Mouse (Mus musculus): ENCODE results near the gene Mrpl9. TPM values are rescaled to one million over a fixed set of nuclear protein-coding genes. Genes with fewer than 3 reads are reported as not detected.

The Mrpl9 gene
- polyA plus RNA-seq, 2 experiments = 33.3 to 35.1 TPM

GRCm38 (mm10) chr3:94473567-94474232 lies 30.6 kb downstream of the Mrpl9 start:
- TF ChIP-seq CTCF (IDR thresholded peaks at IDR 0.05; ENCODE audit: low read depth) (no peak), EP300 (IDR thresholded peaks at IDR 0.05; ENCODE audit: low read depth) (no peak)
- H3K4me3 ChIP-seq (ENCODE audit: insufficient read depth in 1 of 2, low read depth in 2 of 2, low read length in 2 of 2) = no peak overlapping the region
- H3K36me3 ChIP-seq (replicated peaks; ENCODE audit: control insufficient read depth, insufficient read depth, low read depth) = no peaks in the 10 kb centered on the region
- WGBS (ENCODE audit: insufficient replicate concordance) = 43% methylated on average over 5 of the region's 5 CpGs
- H3K27me3 ChIP-seq (ENCODE audit: control insufficient read depth, insufficient read depth, low read length) = peaks cover 2% of the 10 kb centered on the region; the same call in 1 of the 2 replicates
- H3K9ac ChIP-seq (replicated peaks) = no peak overlapping the region
- H3K9me3 ChIP-seq (ENCODE audit: control insufficient read depth, low read length) = no peaks in the 10 kb centered on the region
- no peak overlapping the region for H3K4me2 ChIP-seq (ENCODE audit: low read depth)
- ATAC-seq (ENCODE audit: insufficient read depth) = no peak
- no peak for DNase-seq (ENCODE audit: low read depth in 3 of 3, low spot score in 3 of 3)
- H3K4me1 ChIP-seq (replicated peaks; ENCODE audit: control insufficient read depth in 2 of 2, insufficient read depth in 2 of 2, low read length in 1 of 2) = peaks cover 0 to 4% of the 10 kb centered on the region in 2 experiments; a peak in 2 of 4 replicates
- H3K27ac ChIP-seq = no peak overlapping the region

GRCm38 (mm10) chr3:94476301-94477035 lies 33.4 kb downstream of the Mrpl9 start:
- 45% methylated on average over 8 of the region's 8 CpGs for whole genome bisulfite sequencing (ENCODE audit: insufficient replicate concordance)
- DNase-seq (ENCODE audit: low read depth in 3 of 3, low spot score in 3 of 3) (no peak), ATAC-seq (ENCODE audit: insufficient read depth) (no peak)
- H3K4me1 ChIP-seq (replicated peaks; ENCODE audit: control insufficient read depth in 2 of 2, insufficient read depth in 2 of 2, low read length in 1 of 2) = peaks cover 0 to 4% of the 10 kb centered on the region in 2 experiments; a peak in 2 of 4 replicates
- no peak overlapping the region for H3K27ac ChIP-seq
- no peak overlapping the region for H3K4me2 ChIP-seq (ENCODE audit: low read depth)
- H3K4me3 ChIP-seq (ENCODE audit: insufficient read depth in 1 of 2, low read depth in 2 of 2, low read length in 2 of 2) = no peak overlapping the region
- no peaks in the 10 kb centered on the region for H3K9me3 ChIP-seq (ENCODE audit: control insufficient read depth, low read length)
- no peak for TF ChIP-seq CTCF (IDR thresholded peaks at IDR 0.05; ENCODE audit: low read depth)
- TF ChIP-seq EP300 (IDR thresholded peaks at IDR 0.05; ENCODE audit: low read depth) = no peak
- H3K9ac ChIP-seq (replicated peaks) = no peak overlapping the region
- no peaks in the 10 kb centered on the region for H3K36me3 ChIP-seq (replicated peaks; ENCODE audit: control insufficient read depth, insufficient read depth, low read depth)
- H3K27me3 ChIP-seq (ENCODE audit: control insufficient read depth, insufficient read depth, low read length) = peaks cover 24% of the 10 kb centered on the region

GRCm38 (mm10) chr3:94477444-94477843 lies 34.3 kb downstream of the Mrpl9 start:
- Histone ChIP-seq H3K4me2 (ENCODE audit: low read depth) (no peak overlapping the region), H3K9me3 (ENCODE audit: control insufficient read depth, low read length) (no peaks in the 10 kb centered on the region), H3K4me3 (ENCODE audit: insufficient read depth in 1 of 2, low read depth in 2 of 2, low read length in 2 of 2) (no peak overlapping the region), H3K27me3 (ENCODE audit: control insufficient read depth, insufficient read depth, low read length) (peaks cover 24% of the 10 kb centered on the region), H3K9ac (replicated peaks) (no peak overlapping the region), H3K36me3 (replicated peaks; ENCODE audit: control insufficient read depth, insufficient read depth, low read depth) (no peaks in the 10 kb centered on the region), H3K27ac (no peak overlapping the region), H3K4me1 (replicated peaks; ENCODE audit: control insufficient read depth in 2 of 2, insufficient read depth in 2 of 2, low read length in 1 of 2) (peaks cover 0 to 4% of the 10 kb centered on the region in 2 experiments; a peak in 2 of 4 replicates)
- ATAC-seq (ENCODE audit: insufficient read depth) = no peak
- WGBS (ENCODE audit: insufficient replicate concordance) = 65% methylated on average over 4 of the region's 4 CpGs
- DNase-seq (ENCODE audit: low read depth in 3 of 3, low spot score in 3 of 3) = no peak
- no peak for TF ChIP-seq EP300 (IDR thresholded peaks at IDR 0.05; ENCODE audit: low read depth)
- no peak for TF ChIP-seq CTCF (IDR thresholded peaks at IDR 0.05; ENCODE audit: low read depth)

- Histone ChIP-seq H3K4me1 (replicated peaks; ENCODE audit: control insufficient read depth in 2 of 2, insufficient read depth in 2 of 2, low read length in 1 of 2) (peaks cover 0 to 4% of the 10 kb centered on the region in 2 experiments; a peak in 2 of 4 replicates), H3K4me3 (ENCODE audit: insufficient read depth in 1 of 2, low read depth in 2 of 2, low read length in 2 of 2) (no peak within 1 kb of the TSS), H3K27me3 (ENCODE audit: control insufficient read depth, insufficient read depth, low read length) (peaks cover 24% of the 10 kb centered on the region), H3K9me3 (ENCODE audit: control insufficient read depth, low read length) (no peaks in the 10 kb centered on the region), H3K27ac (no peak within 1 kb of the TSS), H3K4me2 (ENCODE audit: low read depth) (peak within 1 kb of the TSS; percentile 2; the same call in 1 of the 2 replicates), H3K36me3 (replicated peaks; ENCODE audit: control insufficient read depth, insufficient read depth, low read depth) (no peaks in the 10 kb centered on the region), H3K9ac (replicated peaks) (no peak within 1 kb of the TSS)
- ATAC-seq (ENCODE audit: insufficient read depth) = peak; percentile 79
- 1% methylated on average over 14 of the region's 14 CpGs for WGBS (ENCODE audit: insufficient replicate concordance)
- peak; percentile 41 to 44 (median 44) for DNase-seq (ENCODE audit: low read depth in 3 of 3, low spot score in 3 of 3)
- TF ChIP-seq CTCF (IDR thresholded peaks at IDR 0.05; ENCODE audit: low read depth) (no peak), EP300 (IDR thresholded peaks at IDR 0.05; ENCODE audit: low read depth) (peak; percentile 57)
Observed at GRCm38 (mm10) chr3:94477981-94478422, 34.9 kb downstream of the Mrpl9 start, which contains the start of gene Celf3. Celf3 (plus strand) TSS chr3:94478295.

Data from liver, embryonic 14.5 days (tissue).